Mouse (Mus musculus) stomach, postnatal 0 days (tissue): Measurements from ENCODE around the gene Lsamp.

ENCODE experiments used
- CTCF ChIP-seq: IDR thresholded peaks from 2 replicates; pipeline ENCODE4 v1.5.1; 2016; ENCODE audit warnings: antibody characterized with exemption, low read depth, mild to moderate bottlenecking, moderate library complexity
- EP300 ChIP-seq: optimal IDR thresholded peaks from 2 replicates; pipeline ENCODE3; 2016; ENCODE audit warnings: antibody characterized with exemption

DNA sequence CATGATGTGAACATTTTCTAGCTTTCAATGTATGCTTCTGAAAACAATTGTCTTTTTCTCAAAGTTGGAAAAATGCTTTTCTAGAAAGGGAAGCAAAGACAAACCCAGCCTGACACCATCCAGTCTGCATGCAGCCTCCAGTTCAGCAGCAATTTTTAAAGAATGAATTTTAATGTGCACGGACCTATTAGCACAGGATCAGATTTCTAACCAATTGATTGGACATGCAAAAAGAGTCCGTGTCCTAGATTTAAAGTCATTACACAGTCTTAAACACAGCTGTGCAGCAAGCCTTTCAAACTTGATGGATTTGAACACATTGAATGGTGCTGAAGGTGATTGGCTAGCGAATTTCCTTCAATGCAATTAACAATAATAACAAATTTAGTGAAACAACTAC lies 998.9 kb downstream of the Lsamp start:
- TF ChIP-seq CTCF (no peak), EP300 (no peak)
